Mouse (Mus musculus) CD4-positive naive resting alpha-beta T cell, adult 76 days (primary cell): ENCODE data around the gene Gm49394. TPM values are rescaled to one million over a fixed set of nuclear protein-coding genes. Genes with fewer than 3 reads are reported as not detected.

Source experiments
- total RNA-seq: library from RNA; stranded (reverse); gene quantifications from one replicate; pipeline ENCODE4 v1.2.4, GENCODE M21; 2023

The Gm49394 gene
- total RNA-seq = not detected

GRCm38 (mm10) chr7:142669751-142670625 is at the start of gene Gm49394:
Gene Gm49394 (minus strand): TSS chr7:142669942.

DNA sequence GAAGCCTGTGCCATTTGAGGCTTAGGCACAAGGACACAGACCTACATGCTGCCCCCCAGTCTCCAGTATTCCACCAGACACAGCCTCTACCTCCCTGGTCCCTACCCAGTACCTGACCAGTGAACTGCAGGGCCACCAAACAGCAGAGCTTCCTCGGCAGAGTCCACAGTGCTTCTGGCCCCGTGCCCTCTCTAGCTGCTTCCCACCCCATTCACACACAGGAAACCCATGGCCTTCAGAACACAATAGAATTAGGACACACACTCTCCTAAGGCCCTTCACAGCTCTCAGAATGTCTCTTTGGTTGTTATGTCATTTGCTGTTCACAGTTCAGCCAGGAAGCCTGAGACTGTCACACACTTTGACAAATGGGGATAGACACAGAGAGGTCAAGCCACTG is 3.1 kb downstream of the Gm49394 start, which contains the start of gene Igf2:
Gene Igf2 (minus strand): TSS at position 158 of the 400 bp plus-strand sequence.

Other genes starting within 250 kb of the Gm49394 start
- gene Syt8, start 235.1 kb downstream of the Gm49394 start, total RNA-seq = not detected
- not detected for gene Tnni2, start 228.1 kb downstream of the Gm49394 start, total RNA-seq
- gene Lsp1, start 209.1 kb downstream of the Gm49394 start, total RNA-seq = 467 TPM
- gene Tnnt3, start 171.1 kb downstream of the Gm49394 start, total RNA-seq = 20.3 TPM
- 21.4 TPM for gene Mrpl23, start 137.3 kb downstream of the Gm49394 start, total RNA-seq
- gene Igf2, start 3.1 kb downstream of the Gm49394 start, total RNA-seq = 0.79 TPM
- gene Ins2, start 73.4 kb upstream of the Gm49394 start, total RNA-seq = not detected